Mouse (Mus musculus) liver, embryonic 11.5 days (tissue): ENCODE data around the gene Clec18a. TPM values are rescaled to one million over a fixed set of nuclear protein-coding genes. Genes with fewer than 3 reads are reported as not detected.

ENCODE experiments used
- ATAC-seq: fragments of 200-750 bp; cut with Nextera tagmentation; replicated peaks from 2 replicates; pipeline ENCODE4 v1.8.0; 2017; ENCODE audit warnings: moderate number of reproducible peaks, mild to moderate bottlenecking, moderate TSS enrichment, moderate library complexity; ENCODE audit not compliant: low FRiP score
- DNase-seq: peaks from one replicate; pipeline ENCODE4 v3.0.0-alpha.2; 2017; ENCODE audit warnings: low spot score
- H3K27ac ChIP-seq: fragments of 300-500 bp; sonication (generic); 2 replicates; pipeline ENCODE4 v1.5.1; 2014; ENCODE audit warnings: mild to moderate bottlenecking, low read depth, low read length, control low read depth
- H3K27me3 ChIP-seq: fragments of 300-500 bp; sonication (generic); replicated peaks from 2 replicates; pipeline ENCODE4 v1.6.1; 2014; ENCODE audit warnings: low read length, mixed read lengths; ENCODE audit not compliant: control insufficient read depth, insufficient read depth
- H3K36me3 ChIP-seq: fragments of 300-500 bp; sonication (generic); 2 replicates; pipeline ENCODE4 v1.6.1; 2014; ENCODE audit warnings: mild to moderate bottlenecking, low read length, moderate library complexity, mixed read lengths; ENCODE audit not compliant: control insufficient read depth, insufficient read depth
- H3K4me1 ChIP-seq: fragments of 300-500 bp; sonication (generic); replicated peaks from 2 replicates; pipeline ENCODE4 v1.6.1; 2014; ENCODE audit warnings: low read length, mixed read lengths; ENCODE audit not compliant: control insufficient read depth, insufficient read depth
- H3K4me2 ChIP-seq: fragments of 300-500 bp; sonication (generic); 2 replicates; pipeline ENCODE4 v1.6.1; 2014; ENCODE audit warnings: mild to moderate bottlenecking, control low read depth, moderate library complexity
- H3K4me3 ChIP-seq: fragments of 300-500 bp; sonication (generic); 2 replicates; pipeline ENCODE4 v1.5.1; 2014; ENCODE audit warnings: low read depth, low read length, control low read depth
- H3K9ac ChIP-seq: fragments of 300-500 bp; sonication (generic); 2 replicates; pipeline ENCODE4 v1.6.1; 2014; ENCODE audit warnings: low read depth, low read length, control low read depth
- H3K9me3 ChIP-seq: fragments of 300-500 bp; sonication (generic); 2 replicates; pipeline ENCODE4 v1.6.1; 2016; ENCODE audit warnings: low read length, inconsistent platforms, mixed read lengths; ENCODE audit not compliant: control insufficient read depth
- WGBS: fragments of 180-500 bp; shearing (Covaris S2); extraction: QIAGEN DNeasy Blood & Tissue Kit; methylation state at CpG from one replicate; pipeline ENCODE4 v1.1.7; 2014; 5-methylcytosine and 5-hydroxymethylcytosine counted together
- polyA plus RNA-seq: library from polyadenylated mRNA; unstranded; fragments of >200 nt; fragmentation: Nextera tagmentation; extraction: Ambion mirVana; gene quantifications from 2 replicates; pipeline ENCODE4 v1.2.1, GENCODE M21; 2014

Gene Clec18a
- polyA plus RNA-seq, 1 experiment from 2014 or later: not detected

GRCm38 (mm10) chr8:111049106-111049505 is 43.1 kb downstream of the Clec18a start:
- Histone ChIP-seq H3K4me2 (no peak overlapping the region), H3K9ac (no peak overlapping the region), H3K27ac (no peak overlapping the region), H3K9me3 (no peaks in the 10 kb centered on the region), H3K4me3 (no peak overlapping the region), H3K4me1 (no peaks in the 10 kb centered on the region), H3K36me3 (peaks cover 88% of the 10 kb centered on the region), H3K27me3 (no peaks in the 10 kb centered on the region)
- no peak for ATAC-seq
- WGBS: 92% methylated on average over 7 of the region's 7 CpGs
- DNase-seq: no peak

GRCm38 (mm10) chr8:111048694-111049093 is 43.5 kb downstream of the Clec18a start:
- Histone ChIP-seq H3K9me3 (no peaks in the 10 kb centered on the region), H3K4me3 (no peak overlapping the region), H3K4me2 (no peak overlapping the region), H3K4me1 (no peaks in the 10 kb centered on the region), H3K36me3 (peaks cover 86% of the 10 kb centered on the region), H3K27me3 (no peaks in the 10 kb centered on the region), H3K27ac (no peak overlapping the region), H3K9ac (no peak overlapping the region)
- no peak for ATAC-seq
- DNase-seq: no peak
- WGBS: 87% methylated on average over 2 of the region's 2 CpGs

- H3K27ac ChIP-seq: no peak overlapping the region
- no peak for DNase-seq
- H3K4me3 ChIP-seq: no peak overlapping the region
- H3K36me3 ChIP-seq: peaks cover 81% of the 10 kb centered on the region
- H3K9me3 ChIP-seq: no peaks in the 10 kb centered on the region
- ATAC-seq: no peak
- no peaks in the 10 kb centered on the region for H3K4me1 ChIP-seq
- 48% methylated on average over 2 of the region's 2 CpGs for WGBS
- H3K4me2 ChIP-seq: no peak overlapping the region
- H3K9ac ChIP-seq: no peak overlapping the region
- no peaks in the 10 kb centered on the region for H3K27me3 ChIP-seq
Observed at GRCm38 (mm10) chr8:111044003-111044734, 48.1 kb downstream of the Clec18a start.

DNA sequence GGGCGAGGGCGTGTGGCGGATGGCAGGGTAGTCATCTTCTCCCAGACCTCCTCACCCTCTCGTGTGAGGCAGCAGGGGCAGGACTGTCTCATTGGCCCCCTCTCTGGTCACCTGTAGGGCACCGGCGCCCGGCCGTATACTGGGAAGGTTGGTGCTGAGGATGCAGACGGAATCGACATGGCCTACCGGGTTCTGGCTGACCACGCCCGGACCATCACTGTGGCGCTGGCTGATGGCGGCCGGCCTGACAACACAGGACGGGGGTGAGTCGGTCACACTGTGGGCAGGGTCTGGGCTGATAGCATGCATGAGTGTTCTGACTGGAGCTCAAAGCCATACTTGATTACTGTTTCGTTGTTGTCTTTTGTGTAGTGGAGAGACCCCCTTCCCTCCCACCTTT is 49.7 kb downstream of the Clec18a start:
- Histone ChIP-seq H3K36me3 (peaks cover 73% of the 10 kb centered on the region), H3K27me3 (no peaks in the 10 kb centered on the region), H3K9ac (no peak overlapping the region), H3K9me3 (no peaks in the 10 kb centered on the region), H3K4me3 (no peak overlapping the region), H3K4me2 (no peak overlapping the region), H3K4me1 (no peaks in the 10 kb centered on the region), H3K27ac (no peak overlapping the region)
- DNase-seq: no peak
- ATAC-seq: peak; percentile 34; the same call in 1 of the 2 replicates
- WGBS: 93% methylated on average over 19 of the region's 19 CpGs

DNA sequence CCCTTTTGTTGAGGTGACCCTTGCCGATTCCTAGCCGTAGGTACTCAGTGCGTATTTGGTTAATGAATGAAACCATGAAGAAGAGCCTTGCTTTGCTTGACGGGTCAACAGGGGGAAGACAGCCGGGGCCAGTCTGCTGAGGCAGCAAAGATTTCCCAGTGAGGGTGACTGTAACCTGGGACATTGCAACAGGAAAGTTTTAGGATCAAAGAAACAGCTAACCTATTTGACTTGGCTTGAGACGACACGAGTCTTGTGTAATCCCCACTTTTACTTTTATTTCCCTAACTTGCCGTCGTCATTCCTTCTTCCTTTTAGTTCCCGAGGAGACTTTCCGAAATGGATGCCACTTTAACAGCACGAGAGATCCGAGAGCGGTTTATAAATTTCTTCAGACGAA is 55.6 kb downstream of the Clec18a start:
- H3K36me3 ChIP-seq: peaks cover 26% of the 10 kb centered on the region
- peaks cover 10% of the 10 kb centered on the region for H3K4me1 ChIP-seq
- H3K4me3 ChIP-seq: no peak overlapping the region
- no peak for ATAC-seq
- no peaks in the 10 kb centered on the region for H3K9me3 ChIP-seq
- WGBS: 92% methylated on average over 15 of the region's 15 CpGs
- no peak overlapping the region for H3K9ac ChIP-seq
- no peaks in the 10 kb centered on the region for H3K27me3 ChIP-seq
- no peak for DNase-seq
- H3K27ac ChIP-seq: no peak overlapping the region
- H3K4me2 ChIP-seq: no peak overlapping the region

DNA sequence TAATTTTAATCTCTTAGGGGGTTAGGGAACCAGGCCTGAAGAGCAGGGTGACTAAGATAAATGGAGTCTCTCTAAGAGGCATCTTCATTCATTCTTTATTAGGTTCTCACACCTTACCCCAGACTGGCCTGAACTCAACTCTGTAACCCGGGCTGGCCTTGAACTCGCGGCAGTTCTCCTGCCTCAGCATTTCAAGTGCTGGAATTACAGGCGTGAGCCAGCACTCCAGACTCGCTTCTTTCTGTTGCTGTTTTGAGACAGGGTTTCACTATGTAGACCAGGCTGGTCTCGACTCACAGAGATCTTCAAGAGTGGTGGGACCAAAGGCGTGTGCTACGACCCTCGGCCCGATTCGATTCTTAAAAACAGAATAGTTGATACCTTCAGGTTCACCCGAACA is 58.0 kb downstream of the Clec18a start:
- Histone ChIP-seq H3K9ac (peak overlapping the region; percentile 91), H3K27me3 (no peaks in the 10 kb centered on the region), H3K4me2 (peak overlapping the region; percentile 85), H3K4me1 (peaks cover 10% of the 10 kb centered on the region), H3K9me3 (no peaks in the 10 kb centered on the region), H3K36me3 (peaks cover 15% of the 10 kb centered on the region; the same call in 1 of the 2 replicates), H3K4me3 (peak overlapping the region; percentile 74), H3K27ac (peak overlapping the region; percentile 82)
- 15% methylated on average over 12 of the region's 12 CpGs for WGBS
- ATAC-seq (peak; percentile 34), DNase-seq (no peak)

- 5% methylated on average over 37 of the region's 37 CpGs for WGBS
- ATAC-seq: peak; percentile 97
- peak overlapping the region; percentile 82 for H3K27ac ChIP-seq
- DNase-seq: peak; percentile 91
- H3K4me3 ChIP-seq: peak overlapping the region; percentile 74
- H3K27me3 ChIP-seq: no peaks in the 10 kb centered on the region
- H3K9ac ChIP-seq: peak overlapping the region; percentile 91
- no peaks in the 10 kb centered on the region for H3K9me3 ChIP-seq
- peaks cover 9% of the 10 kb centered on the region; the same call in 1 of the 2 replicates for H3K36me3 ChIP-seq
- peak overlapping the region; percentile 85 for H3K4me2 ChIP-seq
- H3K4me1 ChIP-seq: peaks cover 10% of the 10 kb centered on the region
Observed at GRCm38 (mm10) chr8:111033482-111034215, 58.6 kb downstream of the Clec18a start.

DNA sequence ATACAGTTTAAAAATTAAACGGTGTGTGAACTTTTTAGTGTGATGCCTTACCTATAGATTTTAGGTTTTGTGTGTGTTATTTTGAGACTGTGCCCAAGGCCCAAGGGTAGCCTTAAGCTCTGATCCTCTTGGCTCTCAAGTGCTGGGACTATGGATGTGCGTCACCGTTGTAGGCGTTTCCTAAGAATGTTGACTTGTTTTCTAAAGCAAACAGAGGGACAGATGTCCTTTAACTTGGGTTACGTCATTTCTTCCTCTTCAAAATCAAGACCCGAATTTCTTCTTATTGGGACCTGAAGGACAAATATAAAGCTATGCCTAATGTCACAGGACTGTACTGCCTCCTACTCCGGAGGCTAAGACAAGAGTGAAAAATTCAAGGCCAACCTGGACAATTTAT is 59.3 kb downstream of the Clec18a start, which contains the start of gene Aars:
Aars (plus strand) TSS at position 229 of the 400 bp plus-strand sequence.
- no peak for DNase-seq

More for the DNA sequence above, 59.3 kb downstream of the Clec18a start, which contains the start of gene Aars:
- Histone ChIP-seq H3K4me1 (peaks cover 10% of the 10 kb centered on the region), H3K4me2 (peak within 1 kb of the TSS; percentile 85), H3K27me3 (no peaks in the 10 kb centered on the region), H3K4me3 (peak within 1 kb of the TSS; percentile 74), H3K9me3 (no peaks in the 10 kb centered on the region), H3K27ac (peak within 1 kb of the TSS; percentile 82), H3K36me3 (peaks cover 9% of the 10 kb centered on the region; the same call in 1 of the 2 replicates), H3K9ac (peak within 1 kb of the TSS; percentile 91)
- WGBS: 91% methylated on average over 7 of the region's 7 CpGs
- ATAC-seq: no peak
